Mouse (Mus musculus): ENCODE results near the gene Psen2.

Psen2 gene

DNA sequence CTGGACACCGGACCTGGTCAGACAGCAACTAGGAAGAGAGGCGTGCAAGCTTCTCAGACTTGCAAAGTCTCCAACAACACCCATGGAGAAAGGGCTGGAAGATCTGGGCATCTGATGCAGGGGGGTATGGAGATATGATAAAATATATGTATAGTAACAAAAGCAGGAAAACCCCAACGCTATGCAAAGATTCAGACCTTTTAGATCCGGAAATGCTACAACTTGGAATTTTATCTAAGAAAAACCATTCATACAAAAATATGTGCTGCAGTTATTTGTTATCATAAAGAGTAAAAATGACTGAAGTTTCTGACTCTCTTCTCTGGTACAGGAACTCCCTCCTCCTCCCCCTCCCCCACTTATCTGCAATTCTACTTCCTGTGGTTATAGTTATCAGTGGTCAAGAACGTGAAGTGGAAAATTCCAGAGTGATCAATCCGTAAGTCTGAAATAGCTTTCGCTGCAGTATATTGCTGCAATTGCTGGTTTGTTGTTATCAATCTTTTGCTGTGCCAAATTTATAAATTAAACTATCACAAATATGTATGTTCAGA lies 14.6 kb downstream of the Psen2 start:
- DNase-seq = no peak

DNA sequence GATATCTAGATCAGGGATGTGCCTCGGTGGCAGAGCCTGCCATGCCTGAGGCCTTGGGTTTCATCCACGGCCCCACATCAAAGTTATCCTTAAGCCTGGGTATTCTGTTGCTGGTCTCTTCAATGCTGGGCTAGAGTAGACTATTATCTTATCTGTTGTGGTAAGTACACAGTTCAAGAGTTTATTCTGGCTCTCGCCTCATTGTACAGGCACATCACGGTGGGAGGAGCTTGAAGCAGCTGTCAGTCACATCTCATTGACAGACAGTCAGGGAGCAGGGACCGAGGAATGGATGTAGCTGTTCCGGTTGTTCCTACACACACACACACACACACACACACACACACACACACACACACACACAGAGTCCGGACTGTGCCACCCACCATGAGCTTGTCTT lies 15.3 kb downstream of the Psen2 start:
- no peak for DNase-seq

- DNase-seq = no peak
Observed at GRCm38 (mm10) chr1:180245741-180246507, 17.3 kb downstream of the Psen2 start.

GRCm38 (mm10) chr1:180231729-180232128 lies 31.5 kb downstream of the Psen2 start:
- no peak for DNase-seq

- peak; percentile 34 for DNase-seq
Observed at GRCm38 (mm10) chr1:180230580-180230979, 32.7 kb downstream of the Psen2 start.

GRCm38 (mm10) chr1:180229906-180230305 lies 33.3 kb downstream of the Psen2 start:
- no peak for DNase-seq

DNA sequence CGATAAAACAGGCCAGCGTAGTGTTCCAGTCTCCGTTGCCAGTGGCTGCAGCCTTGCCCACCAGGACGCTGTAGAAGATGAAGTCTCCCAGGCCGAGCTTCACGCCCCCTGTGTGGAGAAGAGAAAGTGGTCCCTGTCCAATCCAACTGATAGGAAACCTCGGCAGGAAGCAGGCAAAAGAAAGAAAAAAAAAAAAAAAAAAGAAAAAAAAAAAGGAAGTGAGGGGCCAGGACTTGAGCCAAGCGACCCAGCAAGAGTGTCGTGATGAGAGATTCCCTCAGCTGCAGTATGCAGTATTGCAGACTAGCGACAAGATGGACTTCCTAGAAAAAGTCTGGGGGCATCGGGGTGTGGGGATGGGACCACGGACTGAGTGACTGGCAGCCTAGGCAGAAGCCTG lies 34.4 kb downstream of the Psen2 start:
- no peak for DNase-seq

DNA sequence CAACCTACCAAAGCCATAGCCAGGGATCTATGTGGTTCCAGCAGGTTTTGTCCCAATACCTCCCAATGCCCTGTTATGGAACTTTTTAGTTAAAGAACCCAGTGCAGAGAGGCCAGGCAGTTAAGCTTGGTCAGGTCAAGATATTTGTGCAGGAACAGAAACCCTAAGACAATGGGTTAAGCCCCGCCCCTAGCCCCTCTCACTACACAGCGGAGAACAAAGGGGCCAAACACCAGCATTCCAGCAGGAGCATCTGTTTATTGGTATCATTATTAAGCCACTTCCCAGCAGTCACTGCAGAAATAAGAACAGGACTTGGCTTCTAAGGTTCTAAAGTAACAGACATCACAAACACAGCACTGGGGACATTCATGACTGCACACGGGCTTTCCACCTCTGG lies 36.5 kb downstream of the Psen2 start:
- DNase-seq = no peak

DNA sequence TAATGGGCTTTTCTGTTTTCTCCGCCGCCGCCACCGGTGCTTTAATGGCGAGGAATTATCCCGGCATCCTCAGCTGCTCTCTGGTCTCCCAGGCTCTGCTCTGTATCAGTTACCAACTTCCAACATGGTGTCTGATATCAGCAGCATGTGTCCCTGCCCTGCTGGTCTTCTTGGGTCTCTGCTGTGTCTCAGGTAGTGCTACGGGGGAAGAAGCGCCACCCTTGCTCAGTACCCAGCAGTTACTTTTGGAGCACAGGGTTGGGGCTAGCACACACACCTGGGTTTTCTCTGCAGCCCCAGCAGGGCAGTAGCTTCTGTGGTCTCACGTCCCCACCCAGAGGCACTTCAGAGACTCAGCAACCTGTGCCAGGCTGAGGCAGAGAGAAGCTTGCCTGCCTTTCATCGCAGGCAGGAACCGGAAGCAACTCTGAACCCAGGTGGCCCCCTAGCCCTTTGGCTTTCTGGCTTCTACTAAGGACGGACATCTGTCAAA lies 37.0 kb downstream of the Psen2 start:
- no peak for DNase-seq

DNA sequence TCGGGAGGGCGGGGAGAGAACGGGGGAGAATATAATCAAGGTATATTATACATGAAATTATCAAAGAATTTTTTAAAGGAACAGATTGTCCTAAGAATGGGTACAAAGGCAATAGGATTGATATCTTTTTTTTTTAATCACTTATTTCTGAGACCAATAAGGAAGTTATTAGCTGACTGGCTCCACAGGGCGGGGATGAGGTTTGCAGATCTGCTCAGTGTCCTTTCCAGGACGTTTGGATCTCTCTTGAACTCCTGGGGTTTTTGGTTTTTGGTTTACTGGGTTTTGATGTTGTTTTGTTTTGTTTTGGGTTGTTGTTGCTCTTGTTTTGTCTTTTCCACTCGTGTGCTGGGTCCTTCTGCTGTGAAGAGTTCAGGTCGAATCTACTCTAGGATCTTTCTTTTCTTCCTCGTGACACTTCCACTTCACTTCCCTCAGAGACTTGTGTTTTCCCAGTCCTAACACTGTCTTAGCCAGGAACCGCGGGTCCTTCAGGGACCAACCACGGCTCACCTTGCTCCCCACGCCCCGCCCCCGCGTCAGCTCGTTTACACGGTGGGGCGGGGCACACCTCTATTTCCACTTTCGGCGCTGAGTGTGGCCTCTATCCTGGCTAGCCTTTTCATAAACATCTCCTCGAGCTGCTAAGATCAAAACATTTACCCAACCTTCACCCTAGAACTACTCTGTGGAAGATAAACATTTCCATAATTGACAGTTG lies 37.6 kb downstream of the Psen2 start:
- peak; percentile 79 for DNase-seq

DNA sequence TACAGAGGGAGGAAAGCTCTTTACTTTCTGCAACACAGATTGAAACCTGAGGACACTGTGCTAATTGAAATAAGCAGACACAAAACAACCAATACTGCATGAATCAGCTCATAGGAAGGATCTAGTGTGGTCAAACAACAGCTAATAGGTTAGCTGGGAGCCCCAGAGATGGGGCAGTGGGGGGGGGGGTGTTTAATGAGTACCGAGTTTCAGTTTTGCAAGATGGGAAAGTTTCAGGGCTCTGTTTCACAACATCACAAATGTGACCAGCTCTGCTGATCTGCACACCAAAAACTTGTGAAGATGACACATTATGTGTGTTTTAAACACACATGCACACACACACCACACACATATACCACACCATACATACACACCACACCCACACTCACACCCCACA lies 41.2 kb downstream of the Psen2 start:
- DNase-seq = no peak

DNA sequence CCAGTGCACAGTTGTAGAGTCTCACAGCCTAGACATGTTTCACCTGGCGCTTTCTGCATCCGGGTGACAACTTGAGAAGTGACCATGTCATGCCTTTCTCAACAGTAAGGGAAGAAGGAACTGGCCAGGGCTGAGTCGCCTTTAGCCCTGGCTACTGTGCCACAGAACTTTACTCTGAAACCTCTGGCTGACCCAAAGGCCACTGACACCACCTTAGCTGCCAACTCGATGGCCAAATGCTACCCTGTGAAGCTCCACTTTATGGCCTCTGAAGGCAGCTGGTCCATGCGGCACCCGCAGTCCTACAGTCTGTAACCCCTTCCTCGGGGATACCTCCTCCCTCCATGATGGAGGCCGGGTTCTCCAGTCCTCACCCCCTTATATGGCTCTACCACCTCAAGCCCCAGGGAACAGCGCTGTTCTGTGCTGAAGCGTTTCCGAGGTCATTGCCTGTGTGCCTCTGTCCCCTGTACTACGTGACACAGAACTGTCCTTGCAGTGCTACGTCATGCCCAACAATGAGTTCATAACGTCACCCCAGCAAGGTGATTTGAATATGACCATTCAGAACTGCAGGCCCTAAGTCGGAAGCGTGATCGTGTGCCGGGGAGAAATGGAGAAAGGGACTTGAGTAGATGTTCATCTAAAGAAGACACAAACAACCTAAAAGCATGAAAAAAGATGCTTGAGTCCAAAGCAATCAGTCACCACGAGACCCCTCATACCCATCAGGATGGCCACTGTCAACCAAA lies 42.3 kb downstream of the Psen2 start:
- DNase-seq = no peak

GRCm38 (mm10) chr1:180216541-180217276 lies 46.5 kb downstream of the Psen2 start:
- no peak for DNase-seq

DNA sequence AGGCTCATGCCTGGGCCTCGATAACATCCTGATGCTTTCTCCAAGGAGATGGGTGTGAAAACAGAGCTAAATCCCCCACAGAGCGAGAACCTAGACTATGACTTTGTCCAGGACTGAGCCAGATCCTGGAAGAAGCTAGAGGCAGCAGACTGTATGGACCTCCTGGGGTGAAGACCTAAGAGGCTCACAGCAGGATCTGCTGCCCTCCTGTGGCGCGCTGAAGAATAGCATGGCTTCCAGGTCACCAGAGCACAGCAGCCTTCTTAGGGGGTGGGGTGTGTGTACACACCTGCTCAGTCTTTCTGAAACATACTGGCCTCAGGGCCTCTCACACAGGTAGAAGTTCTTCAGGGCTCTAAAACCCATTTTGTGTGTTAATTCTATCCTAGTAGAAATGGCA lies 48.2 kb downstream of the Psen2 start:
- DNase-seq = peak; percentile 72

DNA sequence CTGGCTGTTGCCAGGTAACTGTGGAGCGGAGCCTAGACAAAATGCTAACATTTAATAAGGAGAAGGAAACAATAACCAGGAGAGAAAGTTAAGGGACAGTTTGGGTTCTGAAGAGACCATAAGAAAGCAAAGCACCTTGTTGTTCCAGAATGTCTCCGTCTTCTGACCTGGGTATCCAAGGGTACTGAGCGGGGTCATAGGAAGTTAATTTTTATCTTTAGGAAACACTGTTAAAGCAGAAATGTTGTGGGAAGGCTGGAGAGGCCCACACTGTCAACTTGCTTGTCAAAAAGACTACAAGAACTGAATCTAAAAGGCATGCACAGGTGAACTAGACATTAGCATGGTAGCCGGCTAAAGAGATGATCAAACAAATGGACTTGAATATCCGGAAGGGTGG lies 50.3 kb downstream of the Psen2 start:
- peak; percentile 40 for DNase-seq

DNA sequence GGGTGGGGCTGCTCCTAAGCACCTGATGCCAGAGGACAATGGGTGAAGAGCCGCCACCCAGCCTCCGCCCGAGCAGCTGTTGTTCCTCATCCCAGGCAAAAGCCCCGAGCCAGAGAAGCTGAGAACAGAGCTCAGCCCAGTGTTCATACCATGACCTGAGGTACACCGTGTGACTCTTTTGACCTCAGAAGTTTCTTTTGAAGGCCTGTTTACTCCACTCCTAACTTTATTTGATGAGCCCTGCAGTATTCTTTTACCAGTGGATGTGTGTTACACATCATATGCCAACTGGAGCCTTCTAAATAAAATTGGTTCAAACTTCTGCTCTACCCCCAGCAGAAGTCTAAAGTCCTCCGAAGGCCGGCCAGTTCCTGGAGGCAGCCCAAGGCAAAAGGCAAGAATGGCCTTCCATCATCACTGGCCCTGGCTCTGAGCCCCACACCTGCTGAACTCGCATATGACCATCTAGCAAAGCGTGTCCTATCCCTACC lies 52.4 kb downstream of the Psen2 start:
- peak; percentile 79 for DNase-seq

DNA sequence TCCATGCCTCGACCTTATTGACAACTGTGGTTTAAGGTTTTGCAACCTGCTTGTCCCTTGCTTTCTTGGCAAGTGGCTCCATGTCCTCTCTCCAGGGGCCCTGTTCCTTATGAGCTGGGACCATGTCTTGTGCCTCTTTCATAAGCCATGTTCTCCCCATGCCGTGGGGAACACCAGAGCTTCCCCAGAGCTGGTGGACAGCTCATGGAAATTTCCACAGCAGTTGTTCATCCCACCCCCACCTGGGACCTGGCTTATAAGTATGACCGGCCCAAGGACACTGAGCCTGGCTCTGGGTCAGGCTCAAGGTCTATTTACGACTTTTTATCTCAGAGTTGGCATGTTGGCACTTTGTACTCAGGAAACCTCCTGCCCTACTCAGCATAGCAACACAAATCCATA lies 53.2 kb downstream of the Psen2 start:
- DNase-seq = peak; percentile 42

DNA sequence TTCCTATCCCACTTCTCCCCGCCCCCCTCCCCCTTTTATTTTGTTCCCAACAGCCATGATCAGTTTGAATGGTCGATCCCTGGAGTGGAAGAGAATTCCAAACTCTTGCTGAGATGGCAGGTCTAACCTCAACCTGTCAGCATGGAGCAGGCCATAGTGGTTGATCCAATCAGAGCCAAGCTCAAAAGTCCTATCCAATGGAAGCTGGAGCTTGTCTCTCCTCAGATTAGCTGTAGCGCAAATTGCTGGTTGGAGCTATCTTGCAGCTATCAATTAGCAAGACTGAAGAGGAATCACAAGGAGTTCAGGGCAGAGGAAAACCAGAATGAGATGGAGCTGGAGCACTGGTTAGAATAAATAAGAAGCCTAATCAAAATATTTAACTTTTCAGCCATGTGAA lies 54.9 kb downstream of the Psen2 start:
- no peak for DNase-seq

DNA sequence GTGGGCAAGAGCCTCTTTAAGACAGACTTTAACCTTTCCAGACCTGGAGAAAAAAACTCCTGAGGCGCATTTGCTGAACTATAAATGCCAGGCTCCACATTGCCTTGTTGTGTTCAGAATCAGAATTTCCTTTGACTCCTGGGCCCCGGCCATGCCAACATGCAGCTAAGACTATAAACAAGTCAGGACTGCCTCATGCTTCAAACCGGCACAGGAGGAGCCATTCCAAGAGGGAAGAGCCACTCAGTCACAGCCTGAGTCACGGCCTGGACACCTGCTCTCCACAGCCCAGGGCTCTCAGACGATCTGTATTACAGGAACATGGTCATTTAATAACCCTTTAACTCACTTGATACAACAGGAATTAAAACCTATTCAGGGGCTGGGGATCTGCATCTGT lies 62.5 kb downstream of the Psen2 start:
- DNase-seq = peak; percentile 48

- no peak for DNase-seq
Observed at GRCm38 (mm10) chr1:180199715-180200050, 63.6 kb downstream of the Psen2 start.

DNA sequence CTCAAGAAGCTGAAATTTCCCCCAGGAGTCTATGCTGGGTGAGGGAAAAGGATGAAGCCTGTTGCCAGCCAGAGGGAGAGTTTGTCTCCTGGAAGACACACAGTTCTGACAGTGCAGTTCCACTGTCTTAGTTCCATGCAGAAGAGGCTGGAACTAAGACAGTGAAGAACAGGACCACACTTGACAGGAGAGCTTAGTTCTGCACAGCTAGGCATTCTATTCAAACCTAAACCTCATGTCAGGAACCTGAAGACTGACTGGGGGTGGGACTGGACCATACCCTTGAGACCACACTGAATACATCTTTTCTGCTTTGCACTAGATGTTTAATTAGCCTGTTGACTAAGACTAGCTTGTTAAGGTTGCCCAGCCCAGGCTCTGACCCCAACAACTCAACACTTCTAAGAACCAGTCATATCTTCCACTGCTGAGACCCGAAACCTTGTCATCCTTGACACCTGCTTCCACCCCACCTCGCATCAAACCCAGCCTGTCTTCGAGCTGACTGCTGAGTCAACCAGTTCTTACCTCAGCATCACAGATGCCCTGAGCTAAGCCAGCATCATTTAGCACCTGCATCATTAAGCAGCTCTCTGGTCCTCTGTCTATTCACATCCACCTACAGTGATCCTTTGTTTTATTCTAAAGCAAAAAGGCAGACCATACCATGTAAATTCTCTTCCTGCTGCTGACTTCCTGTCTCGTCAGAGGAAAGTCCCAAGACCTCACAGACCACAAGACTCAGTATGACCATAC lies 64.1 kb downstream of the Psen2 start, which contains the start of gene Coq8a:
Gene Coq8a (minus strand): TSS at position 644 of the 756 bp plus-strand sequence.
- DNase-seq = no peak

DNA sequence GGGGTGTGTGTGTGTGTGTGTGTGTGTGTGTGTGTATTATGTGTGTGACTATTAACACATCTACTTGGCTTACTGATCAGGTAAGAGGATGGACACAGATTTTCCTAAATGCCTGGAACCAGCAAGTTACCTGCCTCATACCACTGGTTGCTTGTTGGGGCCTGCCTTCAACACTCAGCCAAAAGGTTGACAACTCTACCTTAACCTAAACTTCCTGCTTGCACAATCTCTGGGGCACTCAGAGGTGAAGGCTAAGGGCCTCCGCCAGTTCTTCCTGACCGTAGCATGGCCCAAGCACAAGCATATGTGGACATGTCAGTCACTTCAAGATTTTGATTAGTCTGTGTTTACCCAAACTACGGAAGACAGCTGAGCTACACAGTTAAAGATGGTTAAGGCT lies 65.3 kb downstream of the Psen2 start:
- no peak for DNase-seq

Data from kidney, adult 18-20 months (tissue).